Mouse (Mus musculus) embryo, embryonic 11.5 days (tissue): ENCODE results near the gene Odc1.

Source experiments
- DNase-seq: peaks from one replicate; pipeline ENCODE4 v3.0.0-alpha.2; 2012; ENCODE audit warnings: low read depth, low spot score

Odc1 gene

GRCm38 (mm10) chr12:17588436-17588835 lies 43.8 kb downstream of the Odc1 start:
- no peak for DNase-seq

GRCm38 (mm10) chr12:17588906-17589612 lies 44.5 kb downstream of the Odc1 start:
- no peak for DNase-seq

GRCm38 (mm10) chr12:17591249-17591648 lies 46.7 kb downstream of the Odc1 start:
- DNase-seq, result no peak

GRCm38 (mm10) chr12:17593956-17594355 lies 49.4 kb downstream of the Odc1 start:
- no peak for DNase-seq

- DNase-seq, result no peak
These were observed 50.1 kb downstream of the Odc1 start for GRCm38 (mm10) chr12:17594701-17595100.

- DNase-seq, result no peak
These were observed 50.6 kb downstream of the Odc1 start for GRCm38 (mm10) chr12:17595166-17595565.
